In genomic region chr6:126033693-126034402, GRCm38 (mm10) we compare ENCODE assay signal across 11 mouse cellular contexts.
A peak's percentile ranks its signal among the peaks of the same experiment; 100 is the strongest.
DNase-seq lines count a peak whose midpoint lies in the region; ATAC-seq lines count a peak whose summit lies in the region.
"Had no signal": no experiment of that assay in that cellular context is flagged by ENCODE, and none has a peak within 500 bp of the region (broad histone marks: within the 10 kb centered on the region; RNA-seq: fewer than 3 reads in every experiment).

No protein-coding gene starts in this region.

- no peak overlapping the region for H3K4me3 ChIP-seq in midbrain, embryonic 13.5 days (replicated peaks)
- no peak overlapping the region for H3K4me3 ChIP-seq in midbrain, embryonic 15.5 days
- no peak overlapping the region for H3K4me3 ChIP-seq in lung, embryonic 15.5 days
- H3K4me3 ChIP-seq in hindbrain, embryonic 11.5 days (ENCODE audit: low read depth, low read length) = no peak overlapping the region
- H3K4me3 ChIP-seq: gastrocnemius, adult 2 months had no signal

- H3K27ac ChIP-seq in midbrain, embryonic 13.5 days = no peak overlapping the region
- H3K27ac ChIP-seq in midbrain, embryonic 15.5 days = no peak overlapping the region
- H3K27ac ChIP-seq in lung, embryonic 15.5 days = no peak overlapping the region
- H3K27ac ChIP-seq in hindbrain, embryonic 11.5 days (ENCODE audit: low read depth, low read length) = no peak overlapping the region
- H3K27ac ChIP-seq: gastrocnemius, adult 2 months had no signal

- H3K4me2 ChIP-seq in midbrain, embryonic 13.5 days (replicated peaks) = no peak overlapping the region
- H3K4me2 ChIP-seq in midbrain, embryonic 15.5 days = no peak overlapping the region
- peak overlapping the region; percentile 21; the same call in 1 of the 2 replicates for H3K4me2 ChIP-seq in lung, embryonic 15.5 days
- H3K4me2 ChIP-seq in hindbrain, embryonic 11.5 days (replicated peaks; ENCODE audit: low read depth, low read length) = no peak overlapping the region

- WGBS in midbrain, embryonic 13.5 days = 70% methylated on average over 8 of the region's 8 CpGs
- WGBS in midbrain, embryonic 15.5 days = 71% methylated on average over 8 of the region's 8 CpGs
- WGBS in lung, embryonic 15.5 days = 35% methylated on average over 8 of the region's 8 CpGs
- 80% methylated on average over 8 of the region's 8 CpGs for WGBS in hindbrain, embryonic 11.5 days

- H3K27me3 ChIP-seq in midbrain, embryonic 13.5 days = no peaks in the 10 kb centered on the region
- no peaks in the 10 kb centered on the region for H3K27me3 ChIP-seq in midbrain, embryonic 15.5 days (replicated peaks)
- H3K27me3 ChIP-seq in lung, embryonic 15.5 days = no peaks in the 10 kb centered on the region
- H3K27me3 ChIP-seq in hindbrain, embryonic 11.5 days (ENCODE audit: control insufficient read depth, insufficient read depth, low read length) = no peaks in the 10 kb centered on the region

- no peaks in the 10 kb centered on the region for H3K9me3 ChIP-seq in midbrain, embryonic 13.5 days
- H3K9me3 ChIP-seq in midbrain, embryonic 15.5 days = no peaks in the 10 kb centered on the region
- no peaks in the 10 kb centered on the region for H3K9me3 ChIP-seq in lung, embryonic 15.5 days
- no peaks in the 10 kb centered on the region for H3K9me3 ChIP-seq in hindbrain, embryonic 11.5 days (ENCODE audit: control insufficient read depth, low read length)

- H3K36me3 ChIP-seq in midbrain, embryonic 13.5 days = no peaks in the 10 kb centered on the region
- H3K36me3 ChIP-seq in midbrain, embryonic 15.5 days (replicated peaks) = no peaks in the 10 kb centered on the region
- no peaks in the 10 kb centered on the region for H3K36me3 ChIP-seq in lung, embryonic 15.5 days
- no peaks in the 10 kb centered on the region for H3K36me3 ChIP-seq in hindbrain, embryonic 11.5 days (ENCODE audit: control insufficient read depth, insufficient read depth, low read length)

- 0 out of 2 replicates have a peak, but pooled peaks cover 7% of the 10 kb centered on the region for H3K4me1 ChIP-seq in midbrain, embryonic 13.5 days (replicated peaks)
- peaks cover 3% of the 10 kb centered on the region; the same call in 1 of the 2 replicates for H3K4me1 ChIP-seq in midbrain, embryonic 15.5 days
- peaks cover 9% of the 10 kb centered on the region; the same call in 1 of the 2 replicates for H3K4me1 ChIP-seq in lung, embryonic 15.5 days
- H3K4me1 ChIP-seq in hindbrain, embryonic 11.5 days (replicated peaks; ENCODE audit: control insufficient read depth, insufficient read depth, low read length) = no peaks in the 10 kb centered on the region

- peak; percentile 32 for DNase-seq in heart, adult 8-10 months (ENCODE audit: low spot score)
- no peak for DNase-seq in heart, adult 9 months (ENCODE audit: low spot score in 2 of 2)
- DNase-seq in cerebellum, postnatal 4 days (ENCODE audit: low spot score in 2 of 2) = no peak
- DNase-seq in frontal cortex, postnatal 10 days (ENCODE audit: low spot score in 2 of 2) = no peak
- DNase-seq in hindbrain, embryonic 11.5 days (ENCODE audit: low spot score) = no peak
- DNase-seq: cerebellum, adult 11-12 months; gastrocnemius, adult 2 months; layer of hippocampus, postnatal 36 days had no signal

- no peak overlapping the region for H3K9ac ChIP-seq in midbrain, embryonic 13.5 days (replicated peaks)
- H3K9ac ChIP-seq in midbrain, embryonic 15.5 days = no peak overlapping the region
- no peak overlapping the region for H3K9ac ChIP-seq in lung, embryonic 15.5 days
- H3K9ac ChIP-seq in hindbrain, embryonic 11.5 days (ENCODE audit: low read depth, low read length) = no peak overlapping the region

- ATAC-seq in midbrain, embryonic 13.5 days = 0 out of 2 replicates have a peak, but pooled peaks have one; percentile 40
- no peak for ATAC-seq in midbrain, embryonic 15.5 days (replicated peaks)
- ATAC-seq in lung, embryonic 15.5 days (ENCODE audit: borderline replicate concordance, extremely low read depth, low FRiP score, low TSS enrichment) = peak; percentile 52
- ATAC-seq in hindbrain, embryonic 11.5 days (ENCODE audit: low FRiP score) = no peak

Comparison
In these comparisons a context has a peak if more than half of its experiments do, and no peak if none do; other contexts are left out.
1. ATAC-seq: peak in midbrain, embryonic 13.5 days (single experiment) and lung, embryonic 15.5 days (single experiment); none in midbrain, embryonic 15.5 days (single experiment) and hindbrain, embryonic 11.5 days (single experiment).